Mouse (Mus musculus) hindbrain, embryonic 15.5 days (tissue): ENCODE measurements around the gene Insm2. TPM values are rescaled to one million over a fixed set of nuclear protein-coding genes. Genes with fewer than 3 reads are reported as not detected.
"Not testable (repeated sequence)": the region's sequence is repeated elsewhere in the genome, so short reads cannot be mapped to it uniquely, and the experiment has no call there.

ENCODE experiments used
- ATAC-seq: fragments of 200-750 bp; cut with Nextera tagmentation; 2 replicates; pipeline ENCODE4 v1.8.0; 2017; ENCODE audit warnings: low read depth, moderate number of reproducible peaks, moderate TSS enrichment; ENCODE audit not compliant: low FRiP score
- H3K27ac ChIP-seq: fragments of 300-500 bp; sonication (generic); replicated peaks from 2 replicates; pipeline ENCODE4 v1.5.1; 2015; ENCODE audit warnings: mild to moderate bottlenecking, inconsistent platforms
- H3K27me3 ChIP-seq: fragments of 300-500 bp; sonication (generic); 2 replicates; pipeline ENCODE4 v1.6.1; 2015; ENCODE audit warnings: control low read depth, inconsistent platforms
- H3K36me3 ChIP-seq: fragments of 300-500 bp; sonication (generic); 2 replicates; pipeline ENCODE4 v1.6.1; 2015; ENCODE audit warnings: control low read depth, inconsistent platforms
- H3K4me1 ChIP-seq: fragments of 300-500 bp; sonication (generic); replicated peaks from 2 replicates; pipeline ENCODE4 v1.6.1; 2015; ENCODE audit warnings: control low read depth, inconsistent platforms
- H3K4me2 ChIP-seq: fragments of 300-500 bp; sonication (generic); 2 replicates; pipeline ENCODE4 v1.6.1; 2015; ENCODE audit warnings: moderate library complexity, mild to moderate bottlenecking, inconsistent platforms
- H3K4me3 ChIP-seq: fragments of 300-500 bp; sonication (generic); 2 replicates; pipeline ENCODE4 v1.5.1; 2015; ENCODE audit warnings: mild to moderate bottlenecking, inconsistent platforms
- H3K9ac ChIP-seq: fragments of 300-500 bp; sonication (generic); 2 replicates; pipeline ENCODE4 v1.6.1; 2015; ENCODE audit warnings: inconsistent platforms
- H3K9me3 ChIP-seq: fragments of 300-500 bp; sonication (generic); 2 replicates; pipeline ENCODE4 v1.6.1; 2016; ENCODE audit warnings: control low read depth, inconsistent platforms
- WGBS: fragments of 180-500 bp; shearing (Covaris S2); methylation state at CpG from one replicate; pipeline ENCODE4 v1.1.7; 2015; 5-methylcytosine and 5-hydroxymethylcytosine counted together
- polyA plus RNA-seq: library from polyadenylated mRNA; unstranded; fragments of >200 nt; fragmentation: Nextera tagmentation; extraction: Ambion mirVana; gene quantifications from 2 replicates; pipeline ENCODE4 v1.2.1, GENCODE M21; 2015

Insm2 gene
- polyA plus RNA-seq, 1 experiment from 2014 or later = 2.5 TPM

DNA sequence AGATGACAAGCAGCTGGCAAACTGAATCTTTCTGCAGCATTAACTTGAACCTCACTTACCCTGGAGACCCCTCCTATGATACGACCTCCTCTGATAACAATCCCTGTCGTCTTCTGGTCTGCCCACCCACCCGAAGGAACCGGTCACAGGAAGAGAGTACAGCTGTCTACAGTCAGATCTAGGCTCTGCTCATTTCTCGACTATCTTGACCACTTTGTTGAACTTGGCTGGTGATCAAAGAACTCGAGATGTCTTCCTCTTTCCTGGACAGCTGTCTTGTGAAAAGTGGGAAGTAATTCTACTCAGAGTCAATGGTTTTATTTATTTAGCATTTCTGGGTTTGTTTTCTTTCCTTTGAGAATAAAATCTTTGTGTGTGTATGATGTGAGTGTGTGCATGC, 29.6 kb upstream of the Insm2 start:
- no peaks in the 10 kb centered on the region for H3K27me3 ChIP-seq
- H3K36me3 ChIP-seq = no peaks in the 10 kb centered on the region
- no peak overlapping the region for H3K9ac ChIP-seq
- no peak overlapping the region for H3K27ac ChIP-seq
- no peak overlapping the region for H3K4me2 ChIP-seq
- WGBS = 83% methylated on average over 6 of the region's 6 CpGs
- H3K9me3 ChIP-seq = no peaks in the 10 kb centered on the region
- no peak overlapping the region for H3K4me3 ChIP-seq
- no peak for ATAC-seq
- no peaks in the 10 kb centered on the region for H3K4me1 ChIP-seq

DNA sequence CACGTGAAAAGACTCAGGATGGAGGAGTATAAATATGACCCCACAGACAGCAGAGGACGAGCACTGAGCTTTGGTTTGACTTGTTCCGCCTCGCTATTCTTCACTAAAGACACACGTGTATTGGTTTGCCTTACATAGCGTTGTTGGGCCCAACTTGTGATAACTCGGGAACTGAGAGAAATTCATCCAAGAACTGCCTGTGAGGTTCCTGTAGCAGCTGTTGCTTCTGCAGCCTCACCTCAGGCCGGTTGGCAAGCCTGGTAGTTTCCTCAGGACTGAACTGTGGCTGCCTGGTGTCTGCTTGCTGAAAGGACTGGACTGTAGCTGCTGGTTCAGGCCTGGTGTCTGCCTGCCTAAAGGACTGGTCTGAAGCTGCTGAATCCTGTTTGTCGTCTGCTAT, 28.6 kb upstream of the Insm2 start:
- 93% methylated on average over 9 of the region's 9 CpGs for WGBS
- ATAC-seq = no peak
- Histone ChIP-seq H3K4me1 (no peaks in the 10 kb centered on the region), H3K9me3 (no peaks in the 10 kb centered on the region), H3K36me3 (no peaks in the 10 kb centered on the region), H3K27me3 (no peaks in the 10 kb centered on the region), H3K27ac (no peak overlapping the region), H3K4me2 (no peak overlapping the region), H3K9ac (no peak overlapping the region), H3K4me3 (no peak overlapping the region)

DNA sequence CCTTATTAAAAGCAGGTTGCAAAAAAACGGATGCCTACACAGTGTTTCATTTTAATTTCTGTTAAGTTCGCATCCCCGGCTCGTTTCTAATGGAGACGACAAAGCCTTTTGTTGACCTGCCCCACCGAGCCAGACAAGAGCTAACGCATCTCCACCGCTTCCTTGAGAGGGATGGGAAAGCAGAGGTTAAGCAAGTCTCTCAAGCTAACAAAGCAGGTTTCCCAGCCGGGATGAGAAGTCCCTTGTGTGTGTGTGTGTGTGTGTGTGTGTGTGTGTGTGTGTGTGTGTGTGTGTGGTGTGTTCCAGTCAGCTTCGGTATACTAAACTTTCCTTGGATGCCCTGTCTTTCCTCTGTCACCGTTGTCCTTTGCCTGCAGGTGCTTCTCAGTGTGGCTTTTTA, 28.0 kb upstream of the Insm2 start:
- H3K4me3 ChIP-seq = no peak overlapping the region
- 74% methylated on average over 11 of the region's 11 CpGs for WGBS
- ATAC-seq = no peak
- no peak overlapping the region for H3K9ac ChIP-seq
- H3K36me3 ChIP-seq = no peaks in the 10 kb centered on the region
- no peaks in the 10 kb centered on the region for H3K9me3 ChIP-seq
- H3K4me1 ChIP-seq = no peaks in the 10 kb centered on the region
- no peaks in the 10 kb centered on the region for H3K27me3 ChIP-seq
- no peak overlapping the region for H3K4me2 ChIP-seq
- H3K27ac ChIP-seq = no peak overlapping the region

DNA sequence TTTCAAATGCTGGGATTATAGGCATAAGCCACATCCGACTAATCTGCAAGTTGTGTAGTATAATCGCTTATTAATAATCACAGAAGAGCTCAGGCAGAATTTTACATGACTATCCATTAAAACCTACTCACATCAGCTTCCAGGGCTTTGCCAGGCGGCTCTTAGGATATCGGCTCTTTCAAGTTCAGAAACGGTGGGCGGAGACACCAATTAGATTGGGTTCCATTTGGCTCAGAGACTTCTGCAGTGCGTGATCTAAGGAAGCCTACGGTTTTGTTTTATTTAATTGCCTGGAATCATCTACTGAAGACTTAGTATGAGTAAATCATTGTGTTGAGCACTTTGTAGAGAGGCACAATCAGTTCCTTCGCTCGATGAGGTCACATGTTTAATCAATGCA, 27.6 kb upstream of the Insm2 start:
- Histone ChIP-seq H3K9me3 (no peaks in the 10 kb centered on the region), H3K27me3 (no peaks in the 10 kb centered on the region), H3K9ac (no peak overlapping the region), H3K4me2 (no peak overlapping the region), H3K27ac (no peak overlapping the region), H3K4me1 (no peaks in the 10 kb centered on the region), H3K4me3 (no peak overlapping the region), H3K36me3 (no peaks in the 10 kb centered on the region)
- ATAC-seq = no peak
- WGBS = 90% methylated on average over 10 of the region's 10 CpGs

DNA sequence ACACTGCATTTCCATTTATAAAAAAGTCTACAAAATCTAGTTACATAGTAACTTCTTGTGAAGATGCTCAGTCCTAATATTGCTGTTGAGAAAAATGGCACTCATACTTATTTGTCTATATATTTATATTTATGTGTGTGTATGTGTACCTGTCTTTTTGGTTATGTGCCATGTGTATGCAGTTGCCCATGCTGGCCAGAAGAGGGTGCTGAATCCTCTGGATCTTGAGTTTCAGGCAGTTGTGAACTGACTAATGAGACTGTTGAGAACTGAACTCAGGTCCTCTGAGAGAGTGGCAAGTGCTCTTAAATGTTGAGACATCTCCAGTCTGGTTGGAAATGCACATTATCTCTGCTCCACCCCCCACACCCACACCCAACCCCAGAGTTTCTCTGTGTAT, 26.1 kb upstream of the Insm2 start:
- H3K9ac ChIP-seq = no peak overlapping the region
- no peaks in the 10 kb centered on the region for H3K9me3 ChIP-seq
- no peaks in the 10 kb centered on the region for H3K4me1 ChIP-seq
- H3K4me3 ChIP-seq = no peak overlapping the region
- H3K36me3 ChIP-seq = no peaks in the 10 kb centered on the region
- no peaks in the 10 kb centered on the region for H3K27me3 ChIP-seq
- ATAC-seq = no peak
- H3K4me2 ChIP-seq = no peak overlapping the region
- H3K27ac ChIP-seq = no peak overlapping the region

DNA sequence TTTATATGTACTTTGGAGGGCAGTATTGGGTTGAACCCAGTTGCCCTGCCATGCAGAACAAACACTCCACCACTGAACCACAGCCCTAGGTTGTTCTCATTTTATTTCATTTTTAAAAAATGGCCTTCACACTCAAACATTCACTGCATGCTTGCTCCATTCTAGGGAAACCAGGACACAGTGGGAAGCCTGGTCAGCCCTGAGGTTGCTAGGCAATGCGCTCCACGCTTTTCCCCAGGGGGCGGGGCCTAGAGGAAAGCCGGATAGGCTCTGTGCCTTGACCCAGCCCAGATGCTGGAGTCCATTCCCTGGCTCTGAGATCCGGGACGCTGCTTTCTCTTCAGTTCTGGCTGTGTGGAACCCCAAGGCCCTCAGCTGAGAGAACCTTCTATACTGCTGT, 25.4 kb upstream of the Insm2 start:
- H3K36me3 ChIP-seq = no peaks in the 10 kb centered on the region
- no peak overlapping the region for H3K4me2 ChIP-seq
- H3K4me3 ChIP-seq = no peak overlapping the region
- no peak overlapping the region for H3K27ac ChIP-seq
- no peak overlapping the region for H3K9ac ChIP-seq
- peak; percentile 61; the same call in 1 of the 2 replicates for ATAC-seq
- H3K4me1 ChIP-seq = no peaks in the 10 kb centered on the region
- H3K27me3 ChIP-seq = no peaks in the 10 kb centered on the region
- H3K9me3 ChIP-seq = no peaks in the 10 kb centered on the region
- 4% methylated on average over 6 of the region's 6 CpGs for WGBS

DNA sequence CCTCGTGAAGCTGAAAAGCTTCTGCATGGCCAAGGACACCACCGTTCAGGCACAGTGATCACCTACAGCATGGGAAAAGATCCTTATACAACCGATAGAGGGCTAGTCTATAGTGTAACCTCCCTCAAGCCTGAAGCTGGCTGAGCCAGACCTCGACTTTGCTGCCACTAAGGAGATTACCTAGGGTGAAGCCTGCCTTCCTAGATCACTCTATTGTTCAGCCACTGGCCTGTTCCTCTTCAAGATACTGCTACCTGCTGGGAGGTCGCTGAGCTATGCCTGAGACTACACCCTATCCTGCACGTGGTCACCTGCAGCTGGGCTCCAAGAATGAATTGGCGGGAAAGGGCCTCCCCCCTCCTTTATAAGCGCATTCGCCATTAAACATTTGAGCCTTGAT, 12.3 kb upstream of the Insm2 start:
- 59% methylated on average over 9 of the region's 9 CpGs for WGBS

DNA sequence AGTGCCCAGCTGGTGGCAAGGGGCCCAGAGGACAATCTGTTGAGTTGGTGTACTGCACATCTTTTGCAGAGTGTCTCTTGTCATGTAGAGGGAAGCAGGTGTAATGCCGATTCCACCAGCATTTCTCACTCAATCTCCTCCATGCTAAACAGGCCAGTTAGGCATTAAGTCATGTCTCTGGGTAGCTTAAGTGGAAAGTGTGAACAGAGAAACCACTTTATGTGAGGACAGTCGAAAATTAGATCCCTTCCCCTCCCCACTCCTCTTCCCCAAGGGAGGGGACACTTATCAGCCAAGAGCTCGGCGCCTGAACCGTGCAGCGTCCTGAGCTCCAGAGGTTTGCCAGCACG, 715 bp upstream of the Insm2 start:
- Histone ChIP-seq H3K36me3 (peaks cover 2% of the 10 kb centered on the region; the same call in 1 of the 2 replicates), H3K4me1 (peaks cover 24% of the 10 kb centered on the region), H3K9ac (no peak overlapping the region), H3K9me3 (no peaks in the 10 kb centered on the region), H3K4me3 (peak overlapping the region; percentile 53), H3K27ac (no peak overlapping the region), H3K27me3 (peaks cover 63% of the 10 kb centered on the region), H3K4me2 (peak overlapping the region; percentile 96)
- 5% methylated on average over 7 of the region's 7 CpGs for WGBS
- ATAC-seq = peak; percentile 14; the same call in 1 of the 2 replicates

More for the DNA sequence above, 12.3 kb upstream of the Insm2 start:
- H3K4me2 ChIP-seq, H3K9ac ChIP-seq, H3K27ac ChIP-seq, H3K4me3 ChIP-seq, H3K4me1 ChIP-seq, H3K9me3 ChIP-seq, H3K36me3 ChIP-seq, ATAC-seq, H3K27me3 ChIP-seq: not testable (repeated sequence)

DNA sequence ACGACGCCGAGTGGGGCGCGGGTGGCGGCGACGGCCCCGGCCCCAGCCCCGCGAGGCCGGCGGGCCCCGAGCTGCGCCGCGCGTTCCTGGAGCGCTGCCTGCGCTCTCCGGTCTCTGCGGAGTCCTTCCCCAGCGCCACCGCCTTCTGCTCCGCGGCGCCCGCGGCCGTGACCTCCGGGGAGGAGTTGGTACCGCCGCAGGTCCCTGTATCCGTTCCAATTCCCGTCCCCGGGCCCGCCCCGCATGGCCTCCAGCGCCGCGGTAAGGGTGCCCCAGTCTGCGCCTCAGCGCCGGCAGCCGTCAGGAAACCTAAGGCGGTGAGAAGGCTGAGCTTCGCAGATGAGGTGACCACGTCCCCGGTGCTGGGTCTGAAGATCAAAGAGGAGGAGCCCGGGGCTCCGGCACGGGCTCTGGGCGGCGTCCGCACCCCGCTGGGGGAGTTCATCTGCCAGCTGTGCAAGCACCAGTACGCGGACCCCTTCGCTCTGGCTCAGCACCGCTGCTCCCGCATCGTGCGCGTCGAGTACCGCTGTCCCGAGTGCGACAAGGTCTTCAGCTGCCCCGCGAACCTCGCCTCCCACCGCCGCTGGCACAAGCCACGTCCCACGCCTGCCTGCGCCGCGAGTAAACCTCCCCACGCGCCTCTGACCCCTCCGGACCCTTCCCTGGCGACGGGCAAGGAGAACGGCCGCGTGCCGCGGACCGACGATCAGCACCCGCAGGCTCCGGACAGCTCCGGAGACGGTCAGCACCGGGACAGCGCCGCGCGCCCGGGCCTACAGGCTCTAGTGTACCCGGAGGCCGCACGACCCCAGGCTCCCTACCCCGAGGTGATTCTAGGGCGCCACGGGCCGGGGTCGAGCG, 644 bp downstream of the Insm2 start:
- H3K27ac ChIP-seq = no peak overlapping the region
- ATAC-seq = peak; percentile 59
- peak overlapping the region; percentile 20 for H3K9ac ChIP-seq
- WGBS = 1% methylated on average over 104 of the region's 109 CpGs
- peak overlapping the region; percentile 53 for H3K4me3 ChIP-seq
- peaks cover 24% of the 10 kb centered on the region for H3K4me1 ChIP-seq
- no peaks in the 10 kb centered on the region for H3K9me3 ChIP-seq
- H3K4me2 ChIP-seq = peak overlapping the region; percentile 96
- H3K36me3 ChIP-seq = peaks cover 3% of the 10 kb centered on the region; the same call in 1 of the 2 replicates
- H3K27me3 ChIP-seq = peaks cover 63% of the 10 kb centered on the region

DNA sequence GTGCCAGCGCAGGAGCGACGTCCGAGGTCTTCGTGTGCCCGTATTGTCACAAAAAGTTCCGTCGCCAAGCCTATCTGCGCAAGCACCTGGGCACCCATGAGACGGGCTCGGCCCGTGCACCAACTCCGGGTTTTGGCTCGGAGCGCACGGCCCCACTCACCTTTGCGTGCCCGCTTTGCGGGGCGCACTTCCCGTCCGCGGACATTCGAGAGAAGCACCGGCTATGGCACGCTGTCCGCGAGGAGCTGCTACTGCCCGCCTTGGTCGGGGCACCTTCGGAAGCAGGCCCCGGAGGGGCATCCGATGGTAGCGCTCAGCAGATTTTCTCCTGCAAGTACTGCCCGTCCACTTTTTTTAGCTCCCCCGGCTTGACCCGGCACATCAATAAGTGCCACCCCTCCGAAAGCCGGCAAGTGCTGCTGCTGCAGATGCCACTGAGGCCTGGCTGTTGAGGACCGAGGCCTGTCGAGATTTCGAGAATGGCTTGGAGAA, 1.3 kb downstream of the Insm2 start:
- H3K27me3 ChIP-seq = peaks cover 63% of the 10 kb centered on the region
- H3K4me1 ChIP-seq = peaks cover 24% of the 10 kb centered on the region
- H3K9ac ChIP-seq = peak overlapping the region; percentile 19; the same call in 1 of the 2 replicates
- H3K9me3 ChIP-seq = no peaks in the 10 kb centered on the region
- H3K4me2 ChIP-seq = peak overlapping the region; percentile 96
- 0 out of 2 replicates have a peak, but pooled peaks have one; percentile 2 for ATAC-seq
- peaks cover 3% of the 10 kb centered on the region; the same call in 1 of the 2 replicates for H3K36me3 ChIP-seq
- WGBS = 5% methylated on average over 34 of the region's 42 CpGs
- peak overlapping the region; percentile 53 for H3K4me3 ChIP-seq
- no peak overlapping the region for H3K27ac ChIP-seq

DNA sequence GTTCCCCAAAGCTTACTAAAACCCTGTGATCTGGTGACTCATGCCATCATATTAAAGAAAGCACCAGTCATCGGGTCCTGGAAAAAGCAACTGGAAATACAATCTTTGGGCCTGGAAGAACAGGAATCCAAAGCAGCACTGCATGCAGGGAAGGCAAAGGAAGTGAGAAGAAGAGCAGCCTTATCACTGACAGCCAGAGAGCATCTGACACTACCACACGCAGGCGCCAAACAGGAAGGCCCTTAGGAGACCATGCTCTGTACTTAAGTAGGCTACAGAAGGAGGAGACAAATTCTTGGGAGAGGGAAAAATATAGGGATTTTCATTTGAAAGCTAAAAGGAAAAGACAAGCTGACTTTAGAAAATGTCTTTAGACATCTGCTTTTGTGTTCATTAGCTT, 5.2 kb downstream of the Insm2 start:
- Histone ChIP-seq H3K27me3 (peaks cover 35% of the 10 kb centered on the region), H3K36me3 (peaks cover 3% of the 10 kb centered on the region; the same call in 1 of the 2 replicates), H3K4me1 (peaks cover 15% of the 10 kb centered on the region), H3K4me3 (no peak overlapping the region), H3K27ac (no peak overlapping the region), H3K9ac (no peak overlapping the region), H3K4me2 (no peak overlapping the region), H3K9me3 (no peaks in the 10 kb centered on the region)
- no peak for ATAC-seq
- WGBS = 77% methylated on average over 3 of the region's 3 CpGs

DNA sequence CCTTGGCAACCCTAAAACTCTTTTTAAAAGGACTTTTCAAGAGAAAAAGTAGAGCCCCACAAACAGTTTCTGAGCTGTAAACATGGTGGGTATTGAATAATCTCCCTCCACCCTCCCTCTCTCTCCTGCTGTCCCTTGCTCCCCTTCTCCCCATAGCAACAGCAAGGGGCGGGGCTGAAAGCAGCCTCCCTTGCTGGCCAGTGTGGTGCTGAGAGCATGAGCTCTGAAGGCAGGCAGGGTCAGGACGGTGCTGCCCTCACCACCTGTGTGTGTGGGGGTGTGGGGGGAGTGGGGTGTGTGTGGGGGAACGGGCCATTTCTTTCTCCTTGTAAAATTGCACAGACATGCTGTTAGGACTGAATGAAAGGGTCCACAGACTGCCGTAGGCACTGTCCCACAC, 8.7 kb downstream of the Insm2 start:
- Histone ChIP-seq H3K36me3 (peaks cover 3% of the 10 kb centered on the region; the same call in 1 of the 2 replicates), H3K27ac (no peak overlapping the region), H3K4me2 (no peak overlapping the region), H3K4me3 (no peak overlapping the region), H3K27me3 (peaks cover 4% of the 10 kb centered on the region; the same call in 1 of the 2 replicates), H3K9me3 (no peaks in the 10 kb centered on the region), H3K4me1 (peaks cover 3% of the 10 kb centered on the region; the same call in 1 of the 2 replicates), H3K9ac (no peak overlapping the region)
- no peak for ATAC-seq
- WGBS = 26% methylated on average over 4 of the region's 4 CpGs
